Mouse (Mus musculus) ovary, postnatal 10 days (tissue): ENCODE measurements around the gene Dand5.

Source experiments
- DNase-seq: peaks from one replicate; pipeline ENCODE4 v3.0.0; 2022; ENCODE audit warnings: low spot score

The Dand5 gene

DNA sequence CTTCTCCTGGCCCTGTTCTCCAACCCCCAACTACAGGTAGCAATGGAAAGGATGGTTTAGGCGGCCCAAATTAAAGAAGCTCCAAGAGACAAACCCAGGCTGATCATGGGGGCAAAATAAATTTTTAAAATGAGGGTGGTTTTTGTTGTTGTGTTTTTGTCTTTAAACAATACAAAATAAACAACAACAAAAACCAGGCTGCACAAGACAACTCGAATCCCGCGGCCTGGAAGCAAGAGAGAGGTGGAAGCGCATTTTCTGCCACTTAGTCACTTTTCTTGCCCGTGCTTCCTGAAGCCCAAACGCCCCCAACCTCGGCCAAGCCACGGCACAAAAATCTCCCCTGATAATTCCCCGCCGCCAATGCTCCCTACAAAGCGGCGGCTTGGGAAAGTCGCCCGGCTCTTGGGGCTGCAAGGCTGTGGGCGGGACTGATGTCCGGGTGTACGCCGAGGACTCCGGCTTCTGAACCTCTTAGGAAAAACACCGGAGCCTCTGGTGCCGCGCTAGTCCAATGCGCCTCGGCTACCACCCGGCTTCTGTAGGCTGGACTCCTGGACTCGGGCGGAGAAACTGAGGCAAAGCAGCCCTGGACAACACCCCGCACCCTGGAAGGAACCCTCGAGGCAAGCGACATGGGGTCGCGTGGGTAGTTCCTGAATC lies 38.6 kb downstream of the Dand5 start:
- DNase-seq = no peak

DNA sequence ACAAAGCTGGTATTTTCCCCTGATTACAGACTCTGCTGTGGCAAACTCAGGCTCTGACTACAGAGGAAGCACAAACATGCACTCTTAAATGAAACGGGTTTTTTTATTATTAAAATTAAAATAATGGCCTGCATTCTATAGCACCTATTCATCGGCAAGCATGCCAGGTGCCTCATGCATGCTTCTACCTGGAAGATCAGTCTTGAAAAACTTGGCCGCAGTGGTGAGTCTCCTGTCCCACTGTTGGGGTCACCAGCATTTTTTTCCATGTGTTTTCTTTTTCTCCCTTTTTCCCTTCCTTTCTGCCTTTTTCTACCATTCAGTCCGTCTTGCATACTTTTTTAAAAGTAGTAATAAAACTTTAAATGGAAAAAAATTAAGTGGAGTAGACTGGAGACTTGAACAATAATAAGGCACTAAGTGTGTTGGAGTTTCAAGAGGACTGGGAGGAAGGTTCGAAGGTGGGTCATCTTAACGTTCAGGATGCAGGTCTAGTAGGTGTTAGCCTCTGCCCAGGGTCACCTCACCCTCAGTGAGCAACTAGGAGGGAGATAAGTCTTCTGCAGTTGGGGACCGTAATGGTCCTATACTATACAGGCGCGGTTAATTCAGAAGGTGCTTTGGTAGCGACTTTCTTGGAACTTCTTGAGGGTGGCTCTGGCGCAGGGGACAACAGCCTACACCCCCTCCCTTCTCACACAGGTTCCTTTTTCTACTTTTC lies 39.3 kb downstream of the Dand5 start:
- DNase-seq = no peak

DNA sequence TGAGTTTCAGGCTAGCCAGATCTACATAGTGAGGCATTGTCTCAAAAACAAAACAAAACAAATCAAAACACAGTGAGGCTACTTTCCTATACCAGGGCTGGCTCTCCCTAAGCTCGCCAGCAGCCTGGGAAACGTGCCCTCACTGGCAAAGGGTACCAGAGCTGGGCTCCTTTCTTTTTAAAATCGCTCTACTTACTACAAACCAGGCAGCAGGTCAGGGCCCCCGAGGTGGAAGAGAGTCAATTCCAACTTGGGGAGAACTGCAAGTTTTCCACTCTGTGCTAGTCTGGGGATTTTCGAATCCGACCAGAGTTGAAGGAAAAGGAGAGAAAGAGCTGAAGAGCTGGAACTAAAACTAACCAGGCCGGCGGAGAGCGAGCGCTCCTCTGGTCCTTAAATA lies 39.9 kb downstream of the Dand5 start:
- no peak for DNase-seq

DNA sequence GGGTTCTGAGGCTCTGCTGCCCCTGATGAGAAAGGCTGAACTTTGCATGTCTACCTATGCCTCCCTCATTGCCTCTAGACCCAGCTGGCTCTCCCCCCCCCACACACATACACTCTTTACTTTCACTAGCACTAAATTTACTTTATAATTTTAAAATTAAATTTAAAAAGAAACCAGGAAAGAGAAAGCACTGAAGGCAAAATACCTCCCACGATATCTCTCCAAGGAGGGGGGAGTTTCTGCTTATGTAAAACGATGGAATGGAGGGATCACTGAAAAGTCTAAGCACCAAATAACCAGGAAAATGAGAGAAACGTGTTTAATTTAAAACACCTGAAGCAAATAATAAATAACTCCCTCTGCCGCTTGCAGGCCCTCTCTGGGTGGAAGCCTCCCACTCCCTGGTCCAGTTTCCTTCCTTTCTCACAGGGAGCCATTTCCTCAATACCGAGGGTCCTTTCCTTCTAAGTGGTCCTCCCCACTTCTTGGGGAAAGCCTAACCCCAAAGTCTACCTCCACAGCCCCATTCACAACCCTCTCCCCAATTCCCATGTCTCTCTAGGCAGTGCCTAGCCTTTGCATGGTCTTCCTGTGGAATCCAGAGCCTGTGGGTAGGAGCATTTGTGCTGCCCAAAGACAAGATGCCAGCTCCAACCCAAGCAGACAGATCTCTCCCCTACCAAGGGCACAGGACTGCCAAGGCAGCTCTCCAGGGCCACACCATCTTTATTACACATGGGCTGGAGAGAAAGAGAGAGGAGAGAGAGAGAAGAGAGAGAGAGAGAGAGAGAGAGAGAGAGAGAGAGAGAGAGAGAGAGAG lies 40.7 kb downstream of the Dand5 start:
- no peak for DNase-seq

DNA sequence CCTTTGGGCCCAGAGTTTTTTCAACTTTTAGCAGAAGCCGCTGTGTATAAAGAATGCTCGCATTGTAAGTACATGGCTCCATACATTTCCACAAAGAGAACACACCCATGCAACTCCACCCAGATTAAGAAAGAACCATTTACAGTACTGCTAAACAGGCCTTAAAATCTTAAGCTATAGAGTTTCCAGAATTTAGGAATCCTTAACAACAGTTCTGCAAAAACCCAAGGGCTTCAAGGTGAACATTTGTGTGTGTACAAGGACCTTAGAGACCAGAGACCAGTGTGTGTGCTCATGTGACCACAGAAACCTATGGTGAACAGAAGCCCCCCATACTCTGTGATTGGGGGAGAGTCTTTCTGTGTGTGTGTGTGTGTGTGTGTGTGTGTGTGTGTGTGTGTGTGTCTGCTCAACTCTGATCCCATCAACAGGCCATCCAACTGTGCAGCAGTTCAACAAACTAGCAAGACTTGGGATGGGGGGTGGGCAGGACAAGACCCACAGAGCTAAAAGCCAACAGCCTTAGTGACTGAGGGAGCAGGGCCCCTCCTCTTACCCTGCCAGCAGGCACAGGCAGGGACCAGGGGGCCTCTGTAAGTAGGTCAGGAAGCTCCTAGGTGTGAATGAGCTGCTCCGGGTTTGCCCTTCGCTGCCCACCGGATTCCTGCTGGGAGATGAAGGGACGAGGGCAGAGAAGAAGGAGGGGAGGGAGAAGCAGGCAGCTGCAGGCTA lies 41.5 kb downstream of the Dand5 start:
- DNase-seq = no peak

DNA sequence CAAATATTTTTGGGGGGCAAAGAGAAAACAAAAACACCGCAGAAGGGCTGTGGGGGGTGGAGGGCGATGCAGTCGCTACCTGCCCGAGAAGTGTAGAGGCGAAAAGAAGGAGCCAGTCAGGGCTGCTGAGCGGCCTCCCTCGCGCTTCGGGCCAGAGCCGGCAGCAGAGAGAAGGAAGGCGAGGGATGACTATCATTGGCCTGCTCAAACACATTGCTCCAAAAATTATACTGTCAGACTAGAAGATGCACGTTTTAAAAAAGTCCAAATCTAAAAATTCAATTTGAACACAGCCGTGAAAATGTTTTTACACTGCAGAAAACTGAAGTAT lies 42.4 kb downstream of the Dand5 start:
- DNase-seq = no peak

DNA sequence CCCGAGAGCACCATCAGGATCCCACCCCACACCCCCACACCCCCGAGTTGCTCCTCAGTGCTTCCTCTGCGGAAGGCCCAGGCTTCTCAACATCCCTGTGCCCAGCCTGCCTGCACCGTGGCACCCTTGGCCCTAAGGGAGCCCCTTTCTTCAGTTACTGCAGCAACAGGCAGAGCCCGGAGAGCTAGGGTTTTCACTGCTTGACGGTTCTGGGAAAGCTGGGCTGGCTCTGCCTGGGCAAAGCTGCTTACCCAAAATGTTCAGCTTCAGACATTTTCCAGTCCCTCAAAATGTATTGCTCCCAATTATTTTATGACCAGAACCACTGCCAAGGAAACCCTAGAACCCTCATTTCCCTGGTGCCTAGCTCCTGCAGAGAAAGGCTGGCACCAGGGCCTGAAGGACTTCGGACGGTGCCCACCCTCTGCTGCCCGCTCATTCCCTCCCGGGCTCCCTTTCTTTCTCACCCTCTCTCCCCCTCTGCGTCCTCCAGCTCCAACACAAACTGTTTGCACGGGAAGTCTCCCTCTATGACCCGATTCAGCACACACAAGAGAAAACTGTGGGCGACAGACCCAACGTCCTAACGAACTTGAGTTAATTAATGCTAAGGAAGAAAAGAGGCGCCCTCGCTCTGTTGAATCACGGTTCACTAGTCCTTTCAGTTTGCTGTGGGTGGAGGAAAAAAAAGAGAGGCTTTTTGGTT lies 43.0 kb downstream of the Dand5 start:
- no peak for DNase-seq

DNA sequence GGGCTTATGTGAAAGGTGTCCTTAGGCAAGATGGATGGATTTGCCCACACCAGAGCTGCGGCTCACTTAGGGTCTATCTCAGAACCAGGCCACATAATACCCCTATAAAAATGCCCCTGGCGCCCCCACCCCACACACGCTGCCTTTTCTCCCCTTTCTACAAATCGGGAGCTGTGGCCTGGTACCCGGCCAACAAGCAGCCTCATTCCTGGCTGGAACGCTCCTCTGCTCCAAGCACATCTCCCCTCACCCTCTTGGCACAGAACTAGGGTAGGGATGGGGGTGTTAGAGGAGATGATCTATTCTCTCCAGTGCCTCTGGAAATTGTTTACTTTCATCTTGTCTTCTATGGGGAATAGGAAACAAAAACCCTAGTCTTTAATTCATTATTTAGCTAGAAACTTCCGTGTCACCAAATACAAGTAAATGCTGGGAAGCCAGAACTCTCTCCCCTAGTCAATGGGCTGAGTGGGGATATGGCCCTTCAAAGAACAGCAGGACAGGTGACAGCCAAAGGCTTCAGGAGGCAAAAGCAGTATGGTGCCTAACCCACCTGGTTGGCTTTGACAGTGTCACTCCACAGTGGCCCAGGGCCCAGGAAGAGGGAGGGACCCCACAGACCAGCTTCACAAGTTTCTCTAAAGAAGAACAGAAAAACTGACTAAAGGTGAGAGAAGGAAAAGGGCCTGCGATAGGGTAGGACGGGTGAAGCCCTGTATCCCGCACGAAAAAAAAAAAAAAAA lies 43.8 kb downstream of the Dand5 start:
- no peak for DNase-seq

DNA sequence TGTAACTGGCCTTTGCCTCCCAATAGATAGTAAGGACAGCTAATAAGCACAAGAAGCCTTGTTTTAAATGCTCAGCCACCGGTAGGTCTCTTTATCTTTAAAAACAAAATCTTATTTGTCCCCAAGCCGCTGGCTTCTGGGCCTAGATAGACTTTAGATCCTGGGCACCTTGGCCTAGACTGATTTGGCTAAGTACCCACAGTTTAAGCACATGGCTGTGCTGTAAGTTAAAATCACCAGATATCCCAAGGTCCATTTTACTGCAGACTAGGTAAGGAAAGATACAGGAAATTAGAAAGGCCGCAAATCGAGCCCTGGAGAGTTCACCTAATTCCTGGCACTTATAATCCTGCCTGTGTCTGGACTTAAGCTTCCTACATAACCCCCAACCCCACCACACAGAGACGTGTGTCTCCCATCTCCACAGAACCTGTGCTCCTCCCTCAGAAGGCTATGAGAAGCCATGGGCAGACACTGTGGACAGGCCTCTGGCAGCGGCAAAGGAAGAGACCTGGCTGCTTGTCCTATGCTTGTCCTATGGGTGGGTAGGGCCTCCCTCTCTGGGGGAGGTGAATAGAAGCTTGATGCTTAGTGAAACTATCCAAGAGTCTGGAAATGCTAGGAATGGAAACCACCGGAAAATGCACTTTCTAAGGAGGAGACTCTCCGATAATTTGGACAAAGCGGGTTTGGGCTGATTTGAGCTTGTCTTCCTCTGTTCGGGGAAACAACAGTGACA lies 44.6 kb downstream of the Dand5 start:
- DNase-seq = no peak

DNA sequence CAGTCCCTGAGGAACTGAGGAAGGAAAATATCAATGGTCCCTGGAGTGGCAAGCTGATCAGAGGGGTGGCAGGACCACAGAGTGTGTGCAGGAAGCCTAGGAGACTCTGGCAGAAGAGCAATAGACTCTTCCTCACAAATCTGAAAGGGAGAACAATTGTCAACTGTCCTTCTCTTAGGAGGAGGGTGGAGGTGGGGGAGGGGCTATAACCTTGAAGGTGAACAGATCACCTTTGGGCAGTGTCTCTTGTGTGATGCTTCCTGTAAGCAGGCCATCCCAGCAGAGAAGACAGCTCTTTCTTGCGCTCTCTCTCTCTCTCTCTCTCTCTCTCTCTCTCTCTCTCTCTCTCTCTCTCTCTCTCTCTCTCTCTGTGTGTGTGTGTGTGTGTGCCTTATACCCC lies 46.1 kb downstream of the Dand5 start:
- DNase-seq = no peak

DNA sequence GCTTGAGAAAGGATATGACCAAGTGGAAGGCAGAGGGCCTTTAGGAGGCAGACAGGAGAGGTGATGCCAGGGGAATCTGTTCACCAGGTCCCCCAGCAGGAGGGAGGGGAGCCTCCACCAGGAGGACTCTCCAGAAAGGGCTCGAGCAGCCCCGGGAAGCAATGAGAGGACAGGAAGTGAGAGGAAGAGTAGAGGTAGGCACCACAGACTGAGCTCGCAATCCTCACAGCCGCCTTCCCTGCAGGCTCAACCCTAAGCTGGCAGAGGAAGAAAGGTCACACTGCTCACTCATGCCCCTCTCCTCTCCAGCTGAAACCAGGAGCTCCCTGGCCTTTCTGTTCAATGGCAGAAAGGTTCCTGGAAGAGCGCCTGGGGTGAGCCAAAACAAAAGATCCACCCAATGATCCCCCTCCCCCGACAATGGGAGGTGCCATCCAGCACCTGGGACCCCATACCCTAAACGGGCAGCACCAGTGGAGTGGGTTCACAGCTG lies 47.0 kb downstream of the Dand5 start:
- DNase-seq = no peak

DNA sequence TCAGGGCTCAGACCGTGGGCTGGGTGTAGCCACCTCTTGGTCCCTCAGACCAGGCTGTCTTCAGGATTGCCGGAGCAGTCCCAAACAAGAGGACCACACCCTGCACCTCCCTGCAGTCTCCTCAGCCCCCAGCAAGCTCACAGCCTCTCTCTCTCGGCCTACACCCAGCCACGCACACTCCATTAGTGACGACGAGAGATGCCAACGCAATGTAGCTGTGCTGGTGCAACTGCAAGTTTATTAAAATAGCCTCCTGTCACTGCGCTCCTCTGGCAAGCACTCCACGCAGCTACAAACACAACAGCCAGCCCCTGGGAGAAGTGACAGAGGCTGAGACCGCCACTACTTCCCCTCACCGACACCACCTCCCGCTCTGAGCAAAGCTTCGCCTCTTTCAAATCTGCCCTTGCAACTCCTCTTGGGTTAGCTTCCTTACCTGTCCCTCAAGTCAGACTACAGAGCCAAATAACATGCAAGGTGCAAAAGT lies 47.5 kb downstream of the Dand5 start:
- no peak for DNase-seq

DNA sequence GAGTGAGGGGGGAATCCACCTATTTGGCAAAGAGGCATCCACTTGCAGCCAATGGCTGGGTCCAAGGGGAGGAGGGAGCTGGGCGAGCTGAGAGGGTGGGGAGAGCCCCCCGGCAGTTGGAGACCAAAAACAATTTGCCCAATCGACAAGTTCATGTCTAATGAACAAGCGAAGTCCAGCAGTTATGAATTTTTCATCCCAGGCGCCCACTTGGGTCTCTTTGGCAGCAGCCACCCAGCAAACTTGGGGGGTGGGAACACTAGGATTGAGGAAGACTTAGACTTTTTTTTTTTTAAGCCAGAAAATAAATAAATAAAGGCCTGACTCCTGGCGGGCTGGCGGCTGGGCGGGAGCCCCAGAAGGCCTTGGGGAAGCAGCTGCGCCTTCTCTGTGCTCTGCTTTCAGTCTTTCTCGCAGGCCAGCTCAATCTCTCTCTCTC lies 48.1 kb downstream of the Dand5 start:
- DNase-seq = no peak

DNA sequence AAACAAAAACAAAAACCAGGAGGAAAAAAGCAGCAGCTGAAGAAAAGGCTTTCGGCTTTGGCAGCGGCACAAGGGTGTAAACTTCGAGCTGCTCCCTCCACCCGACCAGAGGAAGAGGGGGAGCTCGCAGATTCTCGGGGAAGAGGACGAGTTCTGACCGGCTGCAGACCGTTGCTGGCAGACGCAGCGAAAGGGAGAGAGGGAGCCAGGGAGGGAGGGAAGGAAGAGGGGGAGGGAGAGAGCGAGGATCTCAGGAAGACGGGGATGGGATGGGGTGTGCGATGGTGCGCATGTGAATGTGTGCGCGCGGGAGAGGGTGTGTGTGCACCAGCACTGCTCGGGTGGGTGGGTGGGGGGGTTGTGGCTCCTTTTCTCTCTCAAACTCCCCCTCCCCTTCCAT lies 48.8 kb downstream of the Dand5 start:
- no peak for DNase-seq

DNA sequence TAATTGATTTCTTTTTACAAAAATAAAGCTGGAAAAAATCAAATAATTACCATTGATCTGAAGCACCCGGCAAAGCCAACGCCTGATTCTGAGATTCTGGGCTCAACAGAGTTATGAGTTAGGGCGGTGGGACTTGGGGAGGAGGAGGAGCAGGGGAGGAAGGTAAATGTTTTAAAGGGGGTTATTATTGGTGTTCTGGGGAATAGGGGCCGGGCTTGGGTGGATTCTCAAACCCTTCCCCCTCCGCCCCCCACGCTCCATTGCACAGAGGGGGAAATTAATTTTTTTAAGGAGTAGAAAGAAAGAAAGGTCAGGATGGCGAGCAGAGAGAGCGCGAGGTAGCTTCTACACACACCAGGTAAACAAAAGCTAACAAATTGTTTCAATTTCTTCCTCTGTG lies 49.3 kb downstream of the Dand5 start:
- no peak for DNase-seq

DNA sequence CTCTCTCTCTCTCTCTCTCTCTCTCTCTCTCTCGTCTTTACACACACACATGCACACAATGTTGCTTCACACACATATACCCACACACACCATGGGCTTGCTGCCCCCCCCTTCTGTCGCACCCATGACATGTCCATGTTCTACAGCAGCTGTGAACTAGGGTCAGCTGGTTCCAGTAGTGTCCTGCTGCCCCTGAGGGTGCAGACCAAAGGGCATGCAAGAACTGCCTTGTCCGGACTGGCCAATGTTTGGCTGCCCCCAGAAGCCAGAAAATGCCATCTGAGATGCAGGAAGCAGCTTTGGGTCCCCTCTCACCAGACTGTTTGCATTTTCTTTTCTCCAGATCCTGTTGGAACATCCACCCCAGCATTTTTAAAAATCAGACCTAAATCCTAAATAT lies 50.0 kb downstream of the Dand5 start:
- DNase-seq = no peak

DNA sequence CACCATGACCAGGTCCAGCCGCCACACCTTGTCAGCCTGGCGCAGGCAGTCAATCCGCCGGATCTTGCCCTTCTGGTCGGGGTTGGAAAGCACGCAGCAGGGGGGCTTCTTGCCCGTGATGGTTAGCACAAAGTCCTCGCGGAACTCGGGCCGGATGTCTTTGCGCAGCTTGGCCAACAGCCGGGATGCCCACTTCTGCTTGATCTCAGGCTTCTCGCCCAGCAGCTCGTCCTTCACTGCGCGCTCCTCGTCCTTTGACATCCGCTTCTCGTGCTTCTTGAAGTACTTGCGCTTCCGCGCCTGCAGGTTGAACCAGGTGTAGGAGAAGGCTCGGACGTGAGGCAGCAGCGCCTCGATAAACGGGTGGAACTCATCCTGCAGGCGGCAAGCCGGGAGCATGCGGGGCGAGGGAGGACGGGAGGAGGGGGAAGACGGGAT lies 50.7 kb downstream of the Dand5 start:
- no peak for DNase-seq

DNA sequence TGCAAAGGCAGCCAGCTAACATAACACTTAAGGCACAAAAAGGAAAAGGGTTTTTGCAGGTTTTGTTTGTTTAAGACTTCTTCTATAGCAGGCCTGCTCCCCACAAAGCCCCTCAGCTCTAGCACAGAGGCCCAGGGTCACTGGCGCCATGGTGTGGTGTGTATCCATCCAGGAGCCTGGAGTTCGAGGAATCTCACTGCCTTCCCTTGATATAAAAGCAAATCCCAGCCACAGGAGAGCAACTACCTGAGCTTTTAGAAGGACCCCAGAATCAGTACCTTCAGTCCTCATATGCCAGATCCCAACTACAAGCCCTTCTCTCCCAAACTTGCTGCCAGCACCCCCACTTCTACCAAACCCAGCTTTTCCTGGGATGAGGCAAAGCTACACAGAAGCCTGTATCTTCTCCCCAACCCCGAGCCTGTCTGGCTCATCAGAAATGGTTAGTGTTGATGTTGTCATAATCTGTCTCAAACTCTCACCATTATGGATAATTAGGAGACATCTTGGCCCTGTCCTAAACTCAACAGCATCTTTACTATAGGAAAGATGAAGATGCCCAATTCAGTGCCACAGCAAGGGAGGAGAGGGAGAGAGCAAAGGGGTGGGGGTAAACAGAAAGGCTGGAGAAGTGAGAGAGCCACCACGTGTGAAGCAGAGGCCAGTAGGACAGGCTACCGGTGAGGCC lies 51.5 kb downstream of the Dand5 start:
- no peak for DNase-seq
